Mouse (Mus musculus) stomach, postnatal 0 days (tissue): ENCODE data around the gene Tha1.

Experiments used
- CTCF ChIP-seq: IDR thresholded peaks from 2 replicates; pipeline ENCODE4 v1.5.1; 2016; ENCODE audit warnings: antibody characterized with exemption, low read depth, mild to moderate bottlenecking, moderate library complexity
- EP300 ChIP-seq: optimal IDR thresholded peaks from 2 replicates; pipeline ENCODE3; 2016; ENCODE audit warnings: antibody characterized with exemption

DNA sequence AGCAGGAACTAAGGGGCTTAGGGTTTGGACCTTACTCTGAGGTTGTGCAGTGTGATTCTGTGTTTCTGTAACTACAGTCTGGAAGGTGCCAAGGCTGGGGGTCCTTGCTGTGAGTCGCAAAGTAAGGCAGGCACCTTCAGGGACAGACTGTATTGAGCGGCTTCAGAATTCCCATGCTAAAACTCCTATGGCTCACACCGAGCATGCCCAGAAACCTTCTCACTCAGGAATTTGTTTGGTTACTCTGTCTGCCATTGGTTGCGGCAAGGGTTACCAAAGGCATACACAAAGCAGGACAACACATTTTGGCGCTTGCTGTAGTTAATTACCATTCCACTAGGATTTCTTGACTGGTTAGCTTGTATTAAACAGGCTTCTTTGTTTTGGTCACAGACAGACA, 47.1 kb downstream of the Tha1 start:
- TF ChIP-seq CTCF (0 out of 2 replicates have a peak, but pooled peaks have one; percentile 9), EP300 (no peak)
